Mouse (Mus musculus) cerebellum, postnatal 25 days (tissue): ENCODE data around the gene Atp5d.

Experiments used
- DNase-seq, 2 experiments: peaks; one replicate each; pipeline ENCODE4 v3.0.0; 2021; ENCODE audit warnings: mixed read lengths in 2 of 2

The Atp5d gene

GRCm38 (mm10) chr10:80138553-80139438 lies at the start of gene Atp5d:
TSS of gene Atp5d (plus strand) at chr10:80138632.
- peak; percentile 86 to 90 for DNase-seq

- DNase-seq = no peak
Observed at GRCm38 (mm10) chr10:80089146-80089545, 49.3 kb upstream of the Atp5d start.

GRCm38 (mm10) chr10:80091527-80091926 lies 46.9 kb upstream of the Atp5d start:
- no peak for DNase-seq

GRCm38 (mm10) chr10:80092690-80093089 lies 45.7 kb upstream of the Atp5d start:
- DNase-seq = no peak

- no peak for DNase-seq
Observed at GRCm38 (mm10) chr10:80094085-80094484, 44.3 kb upstream of the Atp5d start.

- DNase-seq = no peak
Observed at GRCm38 (mm10) chr10:80094684-80095083, 43.7 kb upstream of the Atp5d start.

GRCm38 (mm10) chr10:80095547-80095946 lies 42.9 kb upstream of the Atp5d start:
- no peak for DNase-seq

- DNase-seq = no peak
Observed at GRCm38 (mm10) chr10:80097275-80097674, 41.2 kb upstream of the Atp5d start.

- no peak for DNase-seq
Observed at GRCm38 (mm10) chr10:80098630-80099029, 39.8 kb upstream of the Atp5d start.

- DNase-seq = no peak
Observed at GRCm38 (mm10) chr10:80100982-80101381, 37.5 kb upstream of the Atp5d start.

GRCm38 (mm10) chr10:80102216-80102915 lies 36.1 kb upstream of the Atp5d start:
- DNase-seq = peak; percentile 85 to 92

- DNase-seq = no peak
Observed at GRCm38 (mm10) chr10:80103032-80103431, 35.4 kb upstream of the Atp5d start.

- no peak for DNase-seq
Observed at GRCm38 (mm10) chr10:80104181-80104580, 34.3 kb upstream of the Atp5d start.

- no peak for DNase-seq
Observed at GRCm38 (mm10) chr10:80105460-80105859, 33.0 kb upstream of the Atp5d start, which contains the start of gene Sbno2. TSS of gene Sbno2 (minus strand) at chr10:80105571.

- no peak for DNase-seq
Observed at GRCm38 (mm10) chr10:80105926-80106325, 32.5 kb upstream of the Atp5d start.

GRCm38 (mm10) chr10:80107678-80108077 lies 30.8 kb upstream of the Atp5d start:
- no peak for DNase-seq

- DNase-seq = peak; percentile 93 to 97
Observed at GRCm38 (mm10) chr10:80114341-80115284, 23.8 kb upstream of the Atp5d start.

GRCm38 (mm10) chr10:80115290-80115943 lies 23.0 kb upstream of the Atp5d start, which contains the start of gene Stk11:
TSS of gene Stk11 (plus strand) at chr10:80115803.
- peak; percentile 97 to 100 for DNase-seq

GRCm38 (mm10) chr10:80115944-80116335 lies 22.5 kb upstream of the Atp5d start:
- no peak for DNase-seq

GRCm38 (mm10) chr10:80116563-80116926 lies 21.9 kb upstream of the Atp5d start:
- peak in 1 of 2 experiments; percentile 52 for DNase-seq

- DNase-seq = peak in 1 of 2 experiments; percentile 57
Observed at GRCm38 (mm10) chr10:80116927-80117691, 21.3 kb upstream of the Atp5d start.
